Comparison of ENCODE assay signal across 12 mouse cellular contexts in the genomic region with DNA sequence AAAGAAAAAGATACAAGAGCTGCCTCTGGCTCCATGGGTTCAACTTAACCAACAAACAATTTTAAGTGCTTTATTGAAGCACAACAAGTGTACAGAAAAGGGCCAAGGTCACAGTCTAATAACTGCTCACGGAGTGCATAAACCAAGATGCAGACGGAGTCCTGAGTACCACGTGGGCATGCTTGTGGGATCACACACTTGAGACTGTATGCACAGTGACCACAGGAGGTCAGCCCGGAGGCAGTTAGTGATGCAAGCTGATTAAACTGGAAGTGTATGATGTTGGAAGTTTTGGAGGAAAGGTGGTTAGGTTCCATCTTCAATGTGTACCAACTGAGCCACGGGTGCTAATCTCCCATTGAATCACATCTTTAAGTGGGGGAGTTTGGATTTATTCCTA.
DNase-seq lines count a peak whose midpoint lies in the region; ATAC-seq lines count a peak whose summit lies in the region.
"Had no signal": no experiment of that assay in that cellular context is flagged by ENCODE, and none has a peak within 500 bp of the region (broad histone marks: within the 10 kb centered on the region; RNA-seq: fewer than 3 reads in every experiment).

No protein-coding gene starts in this region.

- H3K36me3 ChIP-seq in kidney, embryonic 14.5 days (ENCODE audit: control insufficient read depth, insufficient read depth, low read length): no peaks in the 10 kb centered on the region
- H3K36me3 ChIP-seq: embryonic facial prominence, embryonic 12.5 days; G1E; hindbrain, embryonic 13.5 days; limb, embryonic 12.5 days had no signal

- no peak overlapping the region for H3K4me3 ChIP-seq in kidney, embryonic 14.5 days (ENCODE audit: low read length)
- H3K4me3 ChIP-seq: embryonic facial prominence, embryonic 12.5 days; hindbrain, embryonic 13.5 days; limb, embryonic 12.5 days had no signal

- 59% methylated on average over 5 of the region's 5 CpGs for WGBS in kidney, embryonic 14.5 days

- H3K9me3 ChIP-seq in kidney, embryonic 14.5 days (ENCODE audit: control insufficient read depth, low read length): no peaks in the 10 kb centered on the region
- H3K9me3 ChIP-seq: embryonic facial prominence, embryonic 12.5 days; G1E; hindbrain, embryonic 13.5 days; limb, embryonic 12.5 days had no signal

- 0 out of 2 replicates have a peak, but pooled peaks have one; percentile 52 for ATAC-seq in common myeloid progenitor, adult 5-6 weeks (replicated peaks; ENCODE audit: low read depth, poor library complexity, severe bottlenecking)
- ATAC-seq in kidney, embryonic 14.5 days (ENCODE audit: low FRiP score, low TSS enrichment): peak; percentile 60; the same call in 1 of the 2 replicates

- peak; percentile 43 for DNase-seq in heart, postnatal 4 days
- no peak for DNase-seq in heart, adult 18-20 months
- peak; percentile 58 for DNase-seq in lung, postnatal 25 days (ENCODE audit: low spot score)
- DNase-seq in right cerebral cortex, postnatal 25 days: no peak
- no peak for DNase-seq in gastrocnemius, adult 8-10 months (ENCODE audit: low spot score in 2 of 2)
- DNase-seq: thymus, postnatal 25 days had no signal

- no peak overlapping the region for H3K27ac ChIP-seq in kidney, embryonic 14.5 days (ENCODE audit: low read depth, low read length)
- H3K27ac ChIP-seq: embryonic facial prominence, embryonic 12.5 days; hindbrain, embryonic 13.5 days; limb, embryonic 12.5 days had no signal

- H3K27me3 ChIP-seq in kidney, embryonic 14.5 days (ENCODE audit: control insufficient read depth, insufficient read depth, low read length): no peaks in the 10 kb centered on the region
- H3K27me3 ChIP-seq: embryonic facial prominence, embryonic 12.5 days; hindbrain, embryonic 13.5 days; limb, embryonic 12.5 days had no signal

- H3K4me1 ChIP-seq in kidney, embryonic 14.5 days (ENCODE audit: control insufficient read depth, insufficient read depth, low read length): peaks cover 4% of the 10 kb centered on the region; the same call in 1 of the 2 replicates
- H3K4me1 ChIP-seq: embryonic facial prominence, embryonic 12.5 days; limb, embryonic 12.5 days had no signal

- no peak overlapping the region for H3K9ac ChIP-seq in kidney, embryonic 14.5 days (ENCODE audit: low read depth, low read length)
- H3K9ac ChIP-seq: embryonic facial prominence, embryonic 12.5 days; hindbrain, embryonic 13.5 days; limb, embryonic 12.5 days had no signal

- H3K4me2 ChIP-seq in kidney, embryonic 14.5 days (replicated peaks; ENCODE audit: low read depth, low read length): no peak overlapping the region
- H3K4me2 ChIP-seq: embryonic facial prominence, embryonic 12.5 days; hindbrain, embryonic 13.5 days; limb, embryonic 12.5 days had no signal

Comparison
In these comparisons a context has a peak if more than half of its experiments do, and no peak if none do; other contexts are left out.
1. DNase-seq: peak in heart, postnatal 4 days (single experiment) and lung, postnatal 25 days (single experiment); none in heart, adult 18-20 months (0 of 2), right cerebral cortex, postnatal 25 days (single experiment) and gastrocnemius, adult 8-10 months (0 of 2).